Mouse (Mus musculus) heart, adult 2 months (tissue): Measurements from ENCODE around the gene Pacsin3. TPM values are rescaled to one million over a fixed set of nuclear protein-coding genes. Genes with fewer than 3 reads are reported as not detected.

Experiments
- DNase-seq, 2 experiments: peaks; one replicate each; pipeline ENCODE4 v3.0.0; 2021
- H3K27ac ChIP-seq: fragments of 200-600 bp; 2 replicates; pipeline ENCODE4 v1.8.1; 2022
- H3K27me3 ChIP-seq: fragments of 200-500 bp; 2 replicates; pipeline ENCODE4 v1.6.1; 2012; ENCODE audit warnings: mild to moderate bottlenecking, low read length, inconsistent platforms, mixed read lengths; ENCODE audit not compliant: control insufficient read depth, insufficient read depth
- H3K36me3 ChIP-seq: fragments of 200-500 bp; 2 replicates; pipeline ENCODE4 v1.6.1; 2012; ENCODE audit warnings: low read length, inconsistent platforms; ENCODE audit not compliant: control insufficient read depth, insufficient read depth
- H3K4me1 ChIP-seq: fragments of 200-500 bp; 2 replicates; pipeline ENCODE4 v1.6.1; 2011; ENCODE audit warnings: low read length; ENCODE audit not compliant: control insufficient read depth, insufficient read depth
- H3K4me3 ChIP-seq: fragments of 200-600 bp; 2 replicates; pipeline ENCODE4 v1.8.1; 2022
- H3K79me2 ChIP-seq: fragments of 200-500 bp; replicated peaks from 2 replicates; pipeline ENCODE4 v1.6.1; 2012; ENCODE audit warnings: mild to moderate bottlenecking, inconsistent platforms, low read length, moderate library complexity, mixed read lengths; ENCODE audit not compliant: control insufficient read depth, insufficient read depth
- H3K9ac ChIP-seq: fragments of 200-500 bp; 2 replicates; pipeline ENCODE4 v1.6.1; 2012; ENCODE audit warnings: low read depth, mild to moderate bottlenecking, control low read depth, inconsistent platforms, low read length, mixed read lengths
- CTCF ChIP-seq: fragments of 200-600 bp; IDR thresholded peaks from 2 replicates; pipeline ENCODE4 v1.8.1; 2022; ENCODE audit warnings: antibody characterized with exemption, mild to moderate bottlenecking, moderate library complexity
- EP300 ChIP-seq: fragments of 200-500 bp; IDR thresholded peaks from 2 replicates; pipeline ENCODE4 v1.6.1; 2011; ENCODE audit warnings: low read depth, low read length, control low read depth; ENCODE audit not compliant: insufficient read depth
- POLR2A ChIP-seq: fragments of 200-500 bp; IDR thresholded peaks from 2 replicates; pipeline ENCODE4 v1.6.1; 2011; ENCODE audit warnings: mild to moderate bottlenecking, low read depth, low read length, control low read depth; ENCODE audit not compliant: insufficient read depth
- WGBS: fragments of 180-500 bp; shearing (Covaris S2); methylation state at CpG from one replicate; pipeline ENCODE4 v1.1.7; 2018; 5-methylcytosine and 5-hydroxymethylcytosine counted together
- intact Hi-C: fragments of 180-260 bp; cut with DNase I; formaldehyde crosslinking; loops from one replicate; pipeline ENCODE4 v1.15.1; 2025
- polyA plus RNA-seq: library from polyadenylated mRNA; depleted of rRNA; stranded (reverse); fragments of >200 nt; gene quantifications from 2 replicates; pipeline ENCODE4 v1.2.3, GENCODE M21; 2012
- total RNA-seq, 2 experiments: library from RNA; stranded (reverse); gene quantifications; 2 replicates each; pipeline ENCODE4 v1.2.3; 2021

Gene Pacsin3
- total and polyA plus RNA-seq, 3 experiments: 139 to 157 (median 141) TPM

- Histone ChIP-seq H3K27ac (no peak overlapping the region), H3K36me3 (no peaks in the 10 kb centered on the region), H3K9ac (no peak overlapping the region), H3K79me2 (no peaks in the 10 kb centered on the region), H3K4me1 (no peaks in the 10 kb centered on the region; the same call in 1 of the 2 replicates), H3K4me3 (no peak overlapping the region), H3K27me3 (no peaks in the 10 kb centered on the region)
- TF ChIP-seq CTCF: peak; percentile 27
- no peak for TF ChIP-seq POLR2A
- no peak for DNase-seq
- intact Hi-C loops: no loop called here
- WGBS: 95% methylated on average over 2 of the region's 2 CpGs
Observed at GRCm38 (mm10) chr2:91300784-91301183, 45.0 kb downstream of the Pacsin3 start.

DNA sequence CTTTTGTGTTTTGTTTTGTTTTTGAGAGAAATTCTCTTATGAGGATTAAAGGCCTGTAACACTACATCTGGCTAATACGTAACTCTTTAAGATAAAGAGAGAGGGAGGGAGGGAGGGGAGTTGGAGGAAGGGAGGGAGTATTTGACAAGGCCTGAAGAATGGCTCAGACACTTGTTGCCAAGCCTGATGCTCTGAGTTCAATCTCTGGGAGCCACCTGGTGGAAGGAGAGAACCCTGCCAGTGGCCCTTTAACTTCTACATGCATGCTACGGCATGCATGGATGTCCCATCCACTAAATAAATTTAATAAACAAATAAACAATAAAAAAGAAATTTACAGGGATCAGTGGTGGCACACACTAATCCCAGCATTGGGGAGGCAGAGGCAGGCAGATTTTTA lies 46.1 kb downstream of the Pacsin3 start:
- no peaks in the 10 kb centered on the region for H3K27me3 ChIP-seq
- H3K4me3 ChIP-seq: no peak overlapping the region
- TF ChIP-seq EP300 (no peak), CTCF (peak; percentile 11; the same call in 1 of the 2 replicates)
- H3K9ac ChIP-seq: no peak overlapping the region
- no peak for DNase-seq
- no peaks in the 10 kb centered on the region for H3K79me2 ChIP-seq
- no peak overlapping the region for H3K27ac ChIP-seq
- H3K4me1 ChIP-seq: no peaks in the 10 kb centered on the region; the same call in 1 of the 2 replicates
- intact Hi-C loops: no loop called here
- WGBS: 96% methylated on average over 2 of the region's 2 CpGs
- no peaks in the 10 kb centered on the region for H3K36me3 ChIP-seq

DNA sequence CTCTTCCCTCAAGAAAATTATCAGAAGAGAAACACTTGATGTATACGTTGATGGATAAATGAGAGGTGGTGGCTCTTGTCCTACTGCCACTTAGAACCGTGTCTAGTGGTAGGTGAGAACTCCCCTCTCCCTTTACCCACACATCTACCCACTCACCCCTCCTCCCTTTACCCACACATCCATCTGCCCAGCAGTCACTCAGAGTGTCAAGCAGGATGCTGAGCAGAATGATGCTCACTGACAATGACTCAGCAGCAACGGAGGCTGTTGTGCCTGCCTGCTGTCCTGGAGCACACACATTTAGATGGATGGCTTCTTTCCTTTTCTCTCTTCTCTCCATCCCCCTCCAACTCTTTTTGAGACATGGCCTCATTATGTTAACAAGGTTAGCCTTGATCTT lies 47.1 kb downstream of the Pacsin3 start:
- H3K4me3 ChIP-seq: no peak overlapping the region
- no peaks in the 10 kb centered on the region for H3K79me2 ChIP-seq
- DNase-seq: no peak
- no peaks in the 10 kb centered on the region; the same call in 1 of the 2 replicates for H3K4me1 ChIP-seq
- no peaks in the 10 kb centered on the region for H3K36me3 ChIP-seq
- intact Hi-C loops: no loop called here
- no peak overlapping the region for H3K27ac ChIP-seq
- no peaks in the 10 kb centered on the region for H3K27me3 ChIP-seq
- 61% methylated on average over 3 of the region's 3 CpGs for WGBS
- no peak overlapping the region for H3K9ac ChIP-seq
- TF ChIP-seq CTCF (no peak), EP300 (no peak), POLR2A (no peak)

GRCm38 (mm10) chr2:91305926-91306325 lies 50.2 kb downstream of the Pacsin3 start:
- Histone ChIP-seq H3K4me1 (no peaks in the 10 kb centered on the region), H3K36me3 (no peaks in the 10 kb centered on the region), H3K27ac (no peak overlapping the region), H3K4me3 (no peak overlapping the region), H3K27me3 (no peaks in the 10 kb centered on the region), H3K9ac (no peak overlapping the region), H3K79me2 (no peaks in the 10 kb centered on the region)
- DNase-seq: no peak
- WGBS: 96% methylated on average over 9 of the region's 9 CpGs
- TF ChIP-seq EP300 (no peak), POLR2A (no peak), CTCF (no peak)
- intact Hi-C loops: no loop called here

- intact Hi-C loops: no loop called here
- no peak overlapping the region for H3K4me3 ChIP-seq
- no peak for DNase-seq
Observed at GRCm38 (mm10) chr2:91306589-91306988, 50.8 kb downstream of the Pacsin3 start.

DNA sequence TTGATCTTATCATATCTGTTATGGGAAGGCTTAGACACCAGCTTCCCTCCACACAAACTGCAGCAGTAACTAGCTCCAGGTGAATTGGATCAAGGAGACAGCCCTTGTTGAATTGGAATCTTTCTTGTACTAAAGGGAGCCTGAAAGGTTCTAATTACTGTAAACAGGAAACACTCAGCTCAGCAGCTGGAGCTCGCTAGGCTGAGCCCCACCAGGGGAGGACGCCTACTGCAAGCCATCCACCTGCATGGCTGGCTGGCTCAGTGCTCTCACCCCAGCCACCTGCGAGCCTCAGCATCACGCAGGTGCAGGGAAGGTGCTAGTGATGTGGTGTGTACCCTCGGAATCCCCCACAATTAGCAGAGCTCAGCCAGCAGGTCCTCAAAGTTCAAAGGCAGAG lies 52.9 kb downstream of the Pacsin3 start:
- no peak for DNase-seq
- H3K36me3 ChIP-seq: no peaks in the 10 kb centered on the region
- no peak overlapping the region for H3K27ac ChIP-seq
- 0 out of 2 replicates have a peak, but pooled peaks cover 1% of the 10 kb centered on the region for H3K4me1 ChIP-seq
- intact Hi-C loops: no loop called here
- TF ChIP-seq POLR2A: no peak
- no peak for TF ChIP-seq CTCF
- TF ChIP-seq EP300: no peak
- no peaks in the 10 kb centered on the region for H3K79me2 ChIP-seq
- WGBS: 38% methylated on average over 5 of the region's 5 CpGs
- no peaks in the 10 kb centered on the region for H3K27me3 ChIP-seq
- H3K4me3 ChIP-seq: no peak overlapping the region
- H3K9ac ChIP-seq: no peak overlapping the region

More at GRCm38 (mm10) chr2:91306589-91306988, 50.8 kb downstream of the Pacsin3 start:
- Histone ChIP-seq H3K4me1 (no peaks in the 10 kb centered on the region), H3K27ac (no peak overlapping the region), H3K79me2 (no peaks in the 10 kb centered on the region), H3K36me3 (no peaks in the 10 kb centered on the region), H3K9ac (no peak overlapping the region), H3K27me3 (no peaks in the 10 kb centered on the region)
- TF ChIP-seq CTCF (no peak), EP300 (no peak), POLR2A (no peak)

DNA sequence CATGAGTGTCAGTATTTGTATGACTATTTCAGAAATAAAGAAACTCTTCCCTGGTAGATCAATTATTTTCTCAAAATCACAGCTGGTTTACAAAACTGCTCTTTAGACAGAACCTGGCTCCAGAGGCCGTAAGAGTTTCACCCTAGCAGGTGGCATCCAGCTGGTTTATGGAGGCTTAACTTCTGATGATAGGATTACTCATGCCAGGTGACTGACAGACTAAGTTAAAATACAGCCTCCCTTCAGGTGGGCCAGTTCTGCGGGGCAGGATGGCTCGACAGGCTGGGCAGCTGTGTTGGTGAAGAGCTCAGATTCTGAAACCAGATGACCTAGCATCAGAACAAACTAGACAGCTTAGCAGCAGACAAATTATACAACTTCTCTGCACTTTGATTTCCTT lies 53.8 kb downstream of the Pacsin3 start:
- 91% methylated on average over 3 of the region's 3 CpGs for WGBS
- Histone ChIP-seq H3K9ac (no peak overlapping the region), H3K4me1 (0 out of 2 replicates have a peak, but pooled peaks cover 1% of the 10 kb centered on the region), H3K4me3 (no peak overlapping the region), H3K36me3 (no peaks in the 10 kb centered on the region), H3K79me2 (no peaks in the 10 kb centered on the region), H3K27me3 (no peaks in the 10 kb centered on the region), H3K27ac (no peak overlapping the region)
- DNase-seq: no peak
- intact Hi-C loops: no loop called here
- TF ChIP-seq POLR2A (no peak), EP300 (no peak), CTCF (no peak)
